Mouse (Mus musculus): ENCODE results near the gene Gm49340.

DNA sequence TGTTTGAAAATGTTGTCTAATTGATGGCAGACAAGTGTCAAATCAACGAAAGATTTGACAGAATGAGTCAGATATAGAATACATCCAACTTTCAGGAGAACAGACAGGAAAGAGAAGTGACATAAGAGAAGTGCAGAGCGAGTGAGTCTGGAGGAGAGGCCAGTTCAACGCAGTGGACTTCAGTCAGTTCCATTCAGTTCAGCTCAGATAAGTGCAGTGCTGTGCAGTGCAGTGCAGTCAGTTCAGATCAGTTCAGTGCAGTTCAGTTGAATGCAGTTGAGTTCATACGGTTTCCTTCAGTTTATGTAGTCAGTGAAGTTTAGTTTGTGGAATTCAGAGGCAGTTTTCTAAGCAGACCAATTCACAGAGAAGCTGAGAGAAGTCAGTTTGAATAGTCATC, 7.4 kb downstream of the Gm49340 start:
- TF ChIP-seq CTCF (IDR thresholded peaks at IDR 0.05; ENCODE audit: low read depth): no peak
- TF ChIP-seq EP300 (IDR thresholded peaks at IDR 0.05; ENCODE audit: low read depth): no peak

Data from liver, postnatal 0 days (tissue).